Mouse (Mus musculus): ENCODE data around the gene Rnf6.
A peak's percentile ranks its signal among the peaks of the same experiment; 100 is the strongest.

Rnf6 gene

GRCm38 (mm10) chr5:146220879-146221714 is at the start of gene Rnf6:
Gene Rnf6 (minus strand): TSS chr5:146221555.
- DNase-seq (ENCODE audit: low spot score): peak; percentile 98

GRCm38 (mm10) chr5:146270593-146270992 is 49.2 kb upstream of the Rnf6 start:
- DNase-seq (ENCODE audit: low spot score): no peak

- no peak for DNase-seq (ENCODE audit: low spot score)
Measured at GRCm38 (mm10) chr5:146267776-146268175, 46.4 kb upstream of the Rnf6 start.

GRCm38 (mm10) chr5:146265934-146266591 is 44.7 kb upstream of the Rnf6 start:
- DNase-seq (ENCODE audit: low spot score): no peak

- peak; percentile 35 for DNase-seq (ENCODE audit: low spot score)
Measured at GRCm38 (mm10) chr5:146260003-146260402, 38.6 kb upstream of the Rnf6 start.

- DNase-seq (ENCODE audit: low spot score): no peak
Measured at GRCm38 (mm10) chr5:146253644-146254043, 32.3 kb upstream of the Rnf6 start.

GRCm38 (mm10) chr5:146251663-146252429 is 30.5 kb upstream of the Rnf6 start:
- no peak for DNase-seq (ENCODE audit: low spot score)

GRCm38 (mm10) chr5:146250369-146251075 is 29.2 kb upstream of the Rnf6 start:
- no peak for DNase-seq (ENCODE audit: low spot score)

- DNase-seq (ENCODE audit: low spot score): no peak
Measured at GRCm38 (mm10) chr5:146248746-146249145, 27.4 kb upstream of the Rnf6 start.

GRCm38 (mm10) chr5:146247709-146248108 is 26.4 kb upstream of the Rnf6 start:
- no peak for DNase-seq (ENCODE audit: low spot score)

- no peak for DNase-seq (ENCODE audit: low spot score)
Measured at GRCm38 (mm10) chr5:146246386-146246785, 25.0 kb upstream of the Rnf6 start.

GRCm38 (mm10) chr5:146245646-146246370 is 24.5 kb upstream of the Rnf6 start:
- DNase-seq (ENCODE audit: low spot score): no peak

- no peak for DNase-seq (ENCODE audit: low spot score)
Measured at GRCm38 (mm10) chr5:146245193-146245592, 23.8 kb upstream of the Rnf6 start.

- no peak for DNase-seq (ENCODE audit: low spot score)
Measured at GRCm38 (mm10) chr5:146241202-146241601, 19.8 kb upstream of the Rnf6 start.

- no peak for DNase-seq (ENCODE audit: low spot score)
Measured at GRCm38 (mm10) chr5:146240771-146241170, 19.4 kb upstream of the Rnf6 start.

- DNase-seq (ENCODE audit: low spot score): no peak
Measured at GRCm38 (mm10) chr5:146238274-146238673, 16.9 kb upstream of the Rnf6 start.

GRCm38 (mm10) chr5:146234336-146234735 is 13.0 kb upstream of the Rnf6 start:
- no peak for DNase-seq (ENCODE audit: low spot score)

- no peak for DNase-seq (ENCODE audit: low spot score)
Measured at GRCm38 (mm10) chr5:146232816-146233215, 11.5 kb upstream of the Rnf6 start.

GRCm38 (mm10) chr5:146232056-146232675 is 10.8 kb upstream of the Rnf6 start:
- DNase-seq (ENCODE audit: low spot score): no peak

GRCm38 (mm10) chr5:146231655-146231996 is 10.3 kb upstream of the Rnf6 start:
- DNase-seq (ENCODE audit: low spot score): peak; percentile 26

Measured in embryo, embryonic 10.5 days (tissue).